Mouse (Mus musculus) MEL (cell line): ENCODE results near the gene B4galt1. TPM values are rescaled to one million over a fixed set of nuclear protein-coding genes. Genes with fewer than 3 reads are reported as not detected.

Experiments
- DNase-seq: peaks from one replicate; pipeline ENCODE4 v3.0.0; 2011; ENCODE audit warnings: low read depth, low spot score
- H3K27ac ChIP-seq: 2 replicates; pipeline ENCODE4 v1.5.1; 2012; ENCODE audit warnings: low read depth, mild to moderate bottlenecking, control low read depth, low read length, moderate library complexity; ENCODE audit not compliant: control insufficient read depth
- H3K27me3 ChIP-seq, 2 experiments: fragments of 150-350 bp in 1 of 2; sonication (generic) in 1 of 2; 2 replicates each; pipeline ENCODE4 v1.6.1; 2012; ENCODE audit warnings: low read length in 2 of 2, mild to moderate bottlenecking in 2 of 2, improper control_type of control experiment in 1 of 2, moderate library complexity in 1 of 2; ENCODE audit not compliant: insufficient read depth in 2 of 2, control insufficient read depth in 1 of 2
- H3K36me3 ChIP-seq, 2 experiments: 2 replicates each; pipeline ENCODE4 v1.6.1; 2012 to 2014; ENCODE audit warnings: low read length in 2 of 2, improper control_type of control experiment in 1 of 2, inconsistent platforms in 1 of 2, mild to moderate bottlenecking in 1 of 2; ENCODE audit not compliant: insufficient read depth in 2 of 2, control insufficient read depth in 1 of 2
- H3K4me1 ChIP-seq, 2 experiments: fragments of 150-350 bp in 1 of 2; sonication (generic) in 1 of 2; 2 replicates each; pipeline ENCODE4 v1.6.1; 2012; ENCODE audit warnings: low read length in 2 of 2, improper control_type of control experiment in 1 of 2, mild to moderate bottlenecking in 1 of 2; ENCODE audit not compliant: insufficient read depth in 2 of 2, control insufficient read depth in 1 of 2
- H3K4me3 ChIP-seq, 2 experiments: fragments of 150-350 bp in 1 of 2; sonication (generic) in 1 of 2; 2 replicates each; pipeline ENCODE4 v1.5.1; 2012; ENCODE audit warnings: low read depth in 2 of 2, low read length in 2 of 2, mild to moderate bottlenecking in 2 of 2, moderate library complexity in 2 of 2, control low read depth in 1 of 2, improper control_type of control experiment in 1 of 2; ENCODE audit not compliant: control insufficient read depth in 1 of 2, insufficient read depth in 1 of 2
- H3K79me2 ChIP-seq: 2 replicates; pipeline ENCODE4 v1.6.1; 2012; ENCODE audit warnings: mild to moderate bottlenecking, low read length, moderate library complexity; ENCODE audit not compliant: control insufficient read depth, poor library complexity, insufficient read depth
- H3K9ac ChIP-seq: 2 replicates; pipeline ENCODE4 v1.6.1; 2012; ENCODE audit warnings: low read depth, mild to moderate bottlenecking, control low read depth, low read length, moderate library complexity; ENCODE audit not compliant: control insufficient read depth, poor library complexity, severe bottlenecking
- H3K9me3 ChIP-seq: fragments of 150-350 bp; sonication (generic); replicated peaks from 2 replicates; pipeline ENCODE4 v1.6.1; 2012; ENCODE audit warnings: mild to moderate bottlenecking, low read length, improper control_type of control experiment, moderate library complexity; ENCODE audit not compliant: insufficient read depth
- BHLHE40 ChIP-seq: IDR thresholded peaks from 2 replicates; pipeline ENCODE4 v1.6.1; 2012; ENCODE audit warnings: low read depth, mild to moderate bottlenecking, inconsistent platforms, low read length, improper control_type of control experiment, borderline replicate concordance
- ETS1 ChIP-seq: IDR thresholded peaks from 2 replicates; pipeline ENCODE4 v1.6.1; 2012; ENCODE audit warnings: low read depth, mild to moderate bottlenecking, inconsistent platforms, low read length, improper control_type of control experiment, moderate library complexity
- GABPA ChIP-seq: IDR thresholded peaks from 2 replicates; pipeline ENCODE4 v1.6.1; 2012; ENCODE audit warnings: low read depth, mild to moderate bottlenecking, inconsistent platforms, low read length, improper control_type of control experiment, moderate library complexity
- JUND ChIP-seq: IDR thresholded peaks from 2 replicates; pipeline ENCODE4 v1.6.1; 2011; ENCODE audit warnings: low read depth, mild to moderate bottlenecking, improper control_type of control experiment, low read length
- MAX ChIP-seq: IDR thresholded peaks from 2 replicates; pipeline ENCODE4 v1.6.1; 2011; ENCODE audit warnings: low read length, improper control_type of control experiment
- MEF2A ChIP-seq: IDR thresholded peaks from 2 replicates; pipeline ENCODE4 v1.6.1; 2014; ENCODE audit warnings: low read depth, mild to moderate bottlenecking, inconsistent platforms, low read length, improper control_type of control experiment; ENCODE audit not compliant: poor library complexity, insufficient replicate concordance, severe bottlenecking; ENCODE audit errors: extremely low read depth
- MXI1 ChIP-seq: IDR thresholded peaks from 2 replicates; pipeline ENCODE4 v1.6.1; 2011; ENCODE audit warnings: mild to moderate bottlenecking, low read depth, low read length, improper control_type of control experiment
- MYB ChIP-seq: IDR thresholded peaks from 2 replicates; pipeline ENCODE4 v1.6.1; 2011; ENCODE audit warnings: mild to moderate bottlenecking, low read depth, low read length, improper control_type of control experiment
- NELFE ChIP-seq: IDR thresholded peaks from 2 replicates; pipeline ENCODE4 v1.6.1; 2011; ENCODE audit warnings: low read depth, low read length, improper control_type of control experiment
- NRF1 ChIP-seq: IDR thresholded peaks from 2 replicates; pipeline ENCODE4 v1.6.1; 2014; ENCODE audit warnings: low read depth, mild to moderate bottlenecking, inconsistent platforms, low read length, improper control_type of control experiment, moderate library complexity; ENCODE audit not compliant: poor library complexity, insufficient read depth, severe bottlenecking
- POLR2AphosphoS5 ChIP-seq: IDR thresholded peaks from 2 replicates; pipeline ENCODE4 v1.6.1; 2012; ENCODE audit warnings: low read depth, borderline replicate concordance, mild to moderate bottlenecking, inconsistent platforms, low read length, moderate library complexity, mixed read lengths
- UBTF ChIP-seq: IDR thresholded peaks from 2 replicates; pipeline ENCODE4 v1.6.1; 2012; ENCODE audit warnings: low read depth, mild to moderate bottlenecking, inconsistent platforms, low read length, improper control_type of control experiment, moderate library complexity, borderline replicate concordance; ENCODE audit not compliant: insufficient read depth
- USF1 ChIP-seq: IDR thresholded peaks from 2 replicates; pipeline ENCODE4 v1.6.1; 2014; ENCODE audit warnings: low read depth, mild to moderate bottlenecking, inconsistent platforms, low read length, improper control_type of control experiment, moderate library complexity
- polyA plus RNA-seq, 2 experiments: library from polyadenylated mRNA; stranded (reverse) in 1 of 2; unstranded in 1 of 2; fragments of >175 nt in 1 of 2; fragments of >200 nt in 1 of 2; gene quantifications; 2 replicates each; pipeline versions ENCODE4 v1.2.1 to v1.2.4; 2012; ENCODE audit warnings: low replicate concordance in 2 of 2, low read depth in 1 of 2; ENCODE audit not compliant: insufficient read length in 2 of 2, insufficient read depth in 1 of 2, missing spikeins in 1 of 2
- total RNA-seq: library from RNA; depleted of rRNA; stranded (reverse); fragments of 300-350 nt; gene quantifications from 2 replicates; pipeline ENCODE4 v1.2.3, GENCODE M21; 2012

Gene B4galt1
- total and polyA plus RNA-seq, 3 experiments: 10.8 to 22.5 TPM; not detected in 1

- peaks cover 6% of the 10 kb centered on the region for H3K79me2 ChIP-seq
- H3K4me3 ChIP-seq: no peak overlapping the region
- peaks cover 0 to 13% of the 10 kb centered on the region in 2 experiments; a peak in 2 of 4 replicates for H3K36me3 ChIP-seq
- H3K9ac ChIP-seq: no peak overlapping the region
- H3K27ac ChIP-seq: no peak overlapping the region
- TF ChIP-seq MYB (no peak), GABPA (no peak), ETS1 (no peak), NRF1 (no peak), BHLHE40 (no peak), JUND (no peak), MEF2A (no peak), POLR2AphosphoS5 (no peak), USF1 (no peak), MXI1 (no peak), UBTF (no peak)
- DNase-seq: no peak
- peaks cover 0 to 16% of the 10 kb centered on the region in 2 experiments; a peak in 3 of 4 replicates for H3K4me1 ChIP-seq
- 0 out of 4 replicates have a peak, but pooled peaks cover 0 to 3% of the 10 kb centered on the region in 2 experiments for H3K27me3 ChIP-seq
- H3K9me3 ChIP-seq: no peaks in the 10 kb centered on the region
These were observed 4.1 kb upstream of the B4galt1 start for GRCm38 (mm10) chr4:40857824-40858346.

GRCm38 (mm10) chr4:40856571-40856970, 2.8 kb upstream of the B4galt1 start:
- TF ChIP-seq MAX (no peak), POLR2AphosphoS5 (no peak), UBTF (no peak), NELFE (no peak), USF1 (no peak), NRF1 (no peak)
- Histone ChIP-seq H3K4me1 (peaks cover 2 to 16% of the 10 kb centered on the region in 2 experiments), H3K9me3 (no peaks in the 10 kb centered on the region), H3K4me3 (no peak overlapping the region), H3K79me2 (peaks cover 12% of the 10 kb centered on the region), H3K27ac (no peak overlapping the region), H3K27me3 (0 out of 4 replicates have a peak, but pooled peaks cover 0 to 3% of the 10 kb centered on the region in 2 experiments), H3K9ac (no peak overlapping the region), H3K36me3 (peaks cover 0 to 18% of the 10 kb centered on the region in 2 experiments; a peak in 2 of 4 replicates)
- no peak for DNase-seq
